Mouse (Mus musculus): ENCODE data around the gene Gm11562.

- TF ChIP-seq POLR2A (IDR thresholded peaks at IDR 0.05; ENCODE audit: low read depth, low read length) (no peak), CTCF (IDR thresholded peaks at IDR 0.05; ENCODE audit: extremely low read depth, insufficient read depth, insufficient read length, insufficient replicate concordance) (no peak)
These were observed 42.6 kb upstream of the Gm11562 start for GRCm38 (mm10) chr11:99662802-99663201.

Measured in spleen, adult 2 months (tissue).